Mouse (Mus musculus) midbrain, embryonic 14.5 days (tissue): ENCODE results near the gene Cgrrf1. TPM values are rescaled to one million over a fixed set of nuclear protein-coding genes. Genes with fewer than 3 reads are reported as not detected.

Source experiments
- ATAC-seq: fragments of 200-750 bp; cut with Nextera tagmentation; 2 replicates; pipeline ENCODE4 v1.8.0; 2017; ENCODE audit warnings: moderate number of reproducible peaks, moderate library complexity; ENCODE audit not compliant: low FRiP score, low TSS enrichment
- DNase-seq: peaks from one replicate; pipeline ENCODE4 v3.0.0-alpha.2; 2015
- H3K27ac ChIP-seq: fragments of 300-500 bp; sonication (generic); replicated peaks from 2 replicates; pipeline ENCODE4 v1.5.1; 2014; ENCODE audit warnings: mild to moderate bottlenecking, low read depth, low read length, moderate library complexity
- H3K27me3 ChIP-seq: fragments of 300-500 bp; sonication (generic); 2 replicates; pipeline ENCODE4 v1.6.1; 2014; ENCODE audit warnings: low read length, control low read depth, mixed read lengths; ENCODE audit not compliant: control insufficient read depth, insufficient read depth
- H3K36me3 ChIP-seq: fragments of 300-500 bp; sonication (generic); 2 replicates; pipeline ENCODE4 v1.6.1; 2014; ENCODE audit warnings: low read length, control low read depth; ENCODE audit not compliant: control insufficient read depth, insufficient read depth
- H3K4me1 ChIP-seq: fragments of 300-500 bp; sonication (generic); 2 replicates; pipeline ENCODE4 v1.6.1; 2014; ENCODE audit warnings: mild to moderate bottlenecking, antibody characterized with exemption, low read length, control low read depth; ENCODE audit not compliant: control insufficient read depth, insufficient read depth
- H3K4me2 ChIP-seq: fragments of 300-500 bp; sonication (generic); 2 replicates; pipeline ENCODE4 v1.6.1; 2014; ENCODE audit warnings: mild to moderate bottlenecking, low read length, moderate library complexity
- H3K4me3 ChIP-seq: fragments of 300-500 bp; sonication (generic); replicated peaks from 2 replicates; pipeline ENCODE4 v1.5.1; 2014; ENCODE audit warnings: low read depth, low read length
- H3K9ac ChIP-seq: fragments of 300-500 bp; sonication (generic); replicated peaks from 2 replicates; pipeline ENCODE4 v1.6.1; 2014; ENCODE audit warnings: mild to moderate bottlenecking, low read length, moderate library complexity
- H3K9me3 ChIP-seq: fragments of 300-500 bp; sonication (generic); 2 replicates; pipeline ENCODE4 v1.6.1; 2016; ENCODE audit warnings: low read length, control low read depth, mixed read lengths; ENCODE audit not compliant: control insufficient read depth
- WGBS: fragments of 180-500 bp; shearing (Covaris S2); extraction: QIAGEN DNeasy Blood & Tissue Kit; methylation state at CpG from one replicate; pipeline ENCODE4 v1.1.7; 2014; 5-methylcytosine and 5-hydroxymethylcytosine counted together
- polyA plus RNA-seq: library from polyadenylated mRNA; unstranded; fragments of >200 nt; fragmentation: Nextera tagmentation; extraction: Ambion mirVana; gene quantifications from 2 replicates; pipeline ENCODE4 v1.2.1, GENCODE M21; 2014

Cgrrf1 gene
- polyA plus RNA-seq, 1 experiment from 2014 or later = 23.7 TPM

DNA sequence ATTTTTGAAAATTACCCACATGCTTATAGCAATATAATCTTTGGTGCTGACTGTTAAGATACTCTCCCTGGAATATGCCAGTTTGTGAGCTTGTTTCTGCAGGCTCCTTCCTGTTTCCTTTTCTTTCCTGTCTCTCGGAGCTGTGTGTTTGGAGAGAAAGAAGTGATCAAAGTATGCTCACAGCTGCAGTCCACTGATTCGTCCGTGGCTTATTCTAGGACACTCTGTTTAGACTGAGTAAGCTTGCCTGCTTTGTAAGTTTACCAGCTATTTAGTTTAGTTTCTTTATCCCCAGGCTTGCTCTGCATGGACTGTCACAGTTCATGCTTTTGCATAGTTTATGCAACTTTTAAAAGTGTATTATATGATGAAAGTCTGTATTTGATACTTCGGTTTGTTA is 7.4 kb downstream of the Cgrrf1 start:
- 62% methylated on average over 4 of the region's 4 CpGs for WGBS
- ATAC-seq = no peak
- no peak for DNase-seq

DNA sequence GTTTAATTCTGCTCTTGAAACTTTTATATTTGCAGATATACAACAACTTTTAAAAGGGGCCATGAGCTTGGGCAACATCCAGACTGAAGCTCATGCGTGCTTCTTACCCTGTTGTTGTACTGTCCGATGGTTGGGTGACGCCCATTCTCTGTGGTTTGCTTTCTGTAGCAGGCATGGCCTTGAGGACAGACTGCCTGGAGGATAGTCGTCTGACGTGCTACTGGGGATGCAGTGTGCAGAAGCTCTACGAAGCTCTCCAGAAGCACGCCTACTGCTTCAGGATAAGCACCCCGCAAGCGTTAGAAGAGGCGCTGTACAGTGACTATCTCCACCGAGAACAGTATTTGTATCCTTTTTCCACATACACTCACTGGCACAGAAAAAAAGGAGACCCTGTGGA is 13.8 kb downstream of the Cgrrf1 start:
- Histone ChIP-seq H3K4me2 (no peak overlapping the region), H3K9ac (no peak overlapping the region), H3K9me3 (no peaks in the 10 kb centered on the region), H3K4me1 (no peaks in the 10 kb centered on the region), H3K4me3 (no peak overlapping the region), H3K27ac (no peak overlapping the region), H3K36me3 (peaks cover 18% of the 10 kb centered on the region), H3K27me3 (no peaks in the 10 kb centered on the region)
- 97% methylated on average over 11 of the region's 11 CpGs for WGBS
- ATAC-seq (no peak), DNase-seq (no peak)

More for the DNA sequence above, 7.4 kb downstream of the Cgrrf1 start:
- Histone ChIP-seq H3K9me3 (no peaks in the 10 kb centered on the region), H3K4me2 (no peak overlapping the region), H3K9ac (no peak overlapping the region), H3K27ac (no peak overlapping the region), H3K36me3 (peaks cover 16% of the 10 kb centered on the region), H3K4me1 (no peaks in the 10 kb centered on the region), H3K27me3 (no peaks in the 10 kb centered on the region), H3K4me3 (no peak overlapping the region)

DNA sequence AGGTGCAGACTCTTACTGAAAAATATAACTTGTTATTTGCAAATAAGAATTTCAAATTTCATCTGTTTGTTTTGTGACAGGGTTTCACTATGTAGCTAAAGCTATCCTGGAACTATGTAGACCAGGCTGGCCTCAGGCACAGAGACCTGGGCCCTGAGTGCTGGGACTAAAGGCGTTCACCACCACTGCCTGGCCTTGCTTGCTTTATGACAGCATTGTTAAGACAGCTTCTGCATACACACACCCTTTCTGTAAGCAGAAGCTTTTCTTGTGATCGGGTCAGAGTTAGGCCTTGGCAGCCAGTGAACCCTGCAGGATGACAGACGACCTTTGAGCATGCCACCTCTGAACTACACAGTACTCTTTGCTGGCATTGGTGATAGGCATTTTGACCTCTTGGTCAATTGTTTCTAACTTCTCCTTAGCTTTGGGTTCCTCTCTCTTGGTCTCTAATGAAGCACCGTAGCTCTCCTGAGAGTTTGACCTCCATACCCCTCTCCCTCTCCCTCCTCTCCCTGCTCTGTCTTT is 16.2 kb downstream of the Cgrrf1 start:
- no peaks in the 10 kb centered on the region for H3K27me3 ChIP-seq
- H3K9ac ChIP-seq = no peak overlapping the region
- no peak for DNase-seq
- H3K4me3 ChIP-seq = no peak overlapping the region
- H3K9me3 ChIP-seq = no peaks in the 10 kb centered on the region
- H3K4me2 ChIP-seq = no peak overlapping the region
- H3K36me3 ChIP-seq = peaks cover 6% of the 10 kb centered on the region
- H3K4me1 ChIP-seq = no peaks in the 10 kb centered on the region
- 91% methylated on average over 4 of the region's 4 CpGs for WGBS
- no peak for ATAC-seq
- H3K27ac ChIP-seq = no peak overlapping the region

DNA sequence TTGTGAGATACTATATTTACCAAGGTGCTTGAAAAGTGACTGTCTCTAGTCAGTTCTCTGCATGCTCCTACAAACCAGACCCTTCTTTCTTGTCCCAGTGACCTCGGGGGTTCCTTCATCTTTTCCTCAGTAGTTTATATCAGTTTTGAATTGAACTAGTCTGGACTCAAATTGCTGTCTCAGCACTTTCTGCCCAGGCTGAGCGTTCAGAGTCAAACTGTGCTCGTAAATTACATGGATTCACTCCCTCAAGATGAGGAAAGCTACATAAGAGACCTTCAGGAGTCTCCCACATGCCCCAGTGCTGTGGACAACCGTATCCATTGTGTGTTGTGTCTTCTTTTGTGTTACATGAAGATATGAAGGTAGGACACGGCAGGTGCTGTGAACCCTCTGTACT is 16.8 kb downstream of the Cgrrf1 start:
- Histone ChIP-seq H3K9ac (no peak overlapping the region), H3K36me3 (peaks cover 9% of the 10 kb centered on the region), H3K27ac (no peak overlapping the region), H3K4me2 (no peak overlapping the region), H3K4me1 (no peaks in the 10 kb centered on the region), H3K27me3 (no peaks in the 10 kb centered on the region), H3K4me3 (no peak overlapping the region), H3K9me3 (no peaks in the 10 kb centered on the region)
- 89% methylated on average over 5 of the region's 5 CpGs for WGBS
- DNase-seq (no peak), ATAC-seq (no peak)

DNA sequence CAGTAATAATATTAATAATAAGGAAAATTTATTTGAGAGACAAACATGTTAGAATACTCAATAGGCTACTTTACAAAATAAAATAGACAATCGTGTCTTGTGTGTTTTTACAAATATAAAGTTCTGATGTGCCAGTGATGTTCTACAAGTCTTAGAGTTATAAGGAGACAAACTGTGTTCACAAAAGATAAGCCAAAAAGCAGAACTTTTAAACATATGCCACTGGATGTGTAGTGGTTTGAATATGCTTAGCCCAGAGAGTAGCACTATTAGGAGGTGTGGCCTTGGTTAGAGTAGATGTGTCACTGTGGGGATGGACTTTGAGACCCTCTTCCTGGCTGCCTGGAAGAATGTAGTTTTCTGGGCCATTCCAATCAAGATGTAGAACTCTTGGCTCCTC is 17.8 kb downstream of the Cgrrf1 start:
- H3K27me3 ChIP-seq = no peaks in the 10 kb centered on the region
- no peak overlapping the region for H3K4me3 ChIP-seq
- H3K9ac ChIP-seq = no peak overlapping the region
- 94% methylated on average over 1 of the region's 1 CpGs for WGBS
- no peak overlapping the region for H3K4me2 ChIP-seq
- DNase-seq (no peak), ATAC-seq (no peak)
- no peaks in the 10 kb centered on the region for H3K4me1 ChIP-seq
- H3K9me3 ChIP-seq = no peaks in the 10 kb centered on the region
- peaks cover 11% of the 10 kb centered on the region for H3K36me3 ChIP-seq
- H3K27ac ChIP-seq = no peak overlapping the region

DNA sequence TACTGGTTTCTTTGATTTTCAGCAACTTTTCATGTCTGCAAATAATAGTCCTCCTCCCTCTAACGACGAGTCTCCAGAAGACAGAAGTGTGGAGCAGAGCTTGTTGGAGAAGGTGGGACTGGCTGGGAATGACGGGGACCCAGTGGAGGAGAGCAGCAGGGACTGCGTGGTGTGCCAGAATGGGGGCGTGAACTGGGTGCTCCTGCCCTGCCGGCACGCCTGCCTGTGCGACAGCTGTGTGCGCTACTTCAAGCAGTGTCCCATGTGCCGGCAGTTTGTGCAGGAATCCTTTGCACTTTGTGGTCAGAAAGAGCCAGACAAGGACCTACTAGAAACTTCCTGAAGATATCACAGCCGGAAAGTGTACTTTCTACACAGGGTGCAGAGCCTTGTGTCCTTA is 21.8 kb downstream of the Cgrrf1 start:
- H3K36me3 ChIP-seq = 0 out of 2 replicates have a peak, but pooled peaks cover 6% of the 10 kb centered on the region
- no peak overlapping the region for H3K9ac ChIP-seq
- ATAC-seq (no peak), DNase-seq (no peak)
- WGBS = 88% methylated on average over 11 of the region's 11 CpGs
- H3K4me2 ChIP-seq = no peak overlapping the region
- no peak overlapping the region for H3K27ac ChIP-seq
- no peaks in the 10 kb centered on the region for H3K27me3 ChIP-seq
- H3K4me1 ChIP-seq = no peaks in the 10 kb centered on the region
- H3K4me3 ChIP-seq = no peak overlapping the region
- no peaks in the 10 kb centered on the region for H3K9me3 ChIP-seq

GRCm38 (mm10) chr14:46862922-46863321 is 31.0 kb downstream of the Cgrrf1 start:
- no peak for DNase-seq
- Histone ChIP-seq H3K4me1 (no peaks in the 10 kb centered on the region), H3K36me3 (no peaks in the 10 kb centered on the region), H3K9ac (no peak overlapping the region), H3K4me3 (no peak overlapping the region), H3K9me3 (no peaks in the 10 kb centered on the region), H3K4me2 (no peak overlapping the region), H3K27me3 (no peaks in the 10 kb centered on the region), H3K27ac (no peak overlapping the region)
- 92% methylated on average over 5 of the region's 5 CpGs for WGBS
- no peak for ATAC-seq

DNA sequence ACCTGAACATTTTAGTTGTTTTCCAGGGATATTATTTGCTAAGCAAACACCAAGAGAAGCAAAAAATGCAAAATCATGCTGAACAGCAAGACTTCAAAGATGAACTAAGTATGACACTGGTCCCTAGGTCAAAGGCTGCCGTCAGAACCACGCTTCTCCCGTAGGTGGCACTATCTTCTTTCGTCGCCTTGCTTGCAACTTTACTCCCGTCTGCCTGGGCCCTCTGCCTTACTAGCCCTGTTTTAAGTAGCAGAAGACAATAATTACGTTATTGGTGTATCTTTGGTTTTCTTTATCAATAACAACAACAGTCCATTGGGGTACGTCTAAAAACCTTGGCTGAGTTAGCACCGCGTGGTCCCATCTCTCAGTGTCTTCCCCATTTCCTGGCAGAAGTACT is 49.0 kb downstream of the Cgrrf1 start:
- Histone ChIP-seq H3K9me3 (no peaks in the 10 kb centered on the region), H3K4me3 (no peak overlapping the region), H3K27ac (no peak overlapping the region), H3K4me1 (peaks cover 11% of the 10 kb centered on the region; the same call in 1 of the 2 replicates), H3K9ac (no peak overlapping the region), H3K36me3 (no peaks in the 10 kb centered on the region), H3K4me2 (peak overlapping the region; percentile 79; the same call in 1 of the 2 replicates), H3K27me3 (peaks cover 5% of the 10 kb centered on the region; the same call in 1 of the 2 replicates)
- DNase-seq (peak; percentile 82), ATAC-seq (no peak)
- WGBS = 7% methylated on average over 10 of the region's 10 CpGs

DNA sequence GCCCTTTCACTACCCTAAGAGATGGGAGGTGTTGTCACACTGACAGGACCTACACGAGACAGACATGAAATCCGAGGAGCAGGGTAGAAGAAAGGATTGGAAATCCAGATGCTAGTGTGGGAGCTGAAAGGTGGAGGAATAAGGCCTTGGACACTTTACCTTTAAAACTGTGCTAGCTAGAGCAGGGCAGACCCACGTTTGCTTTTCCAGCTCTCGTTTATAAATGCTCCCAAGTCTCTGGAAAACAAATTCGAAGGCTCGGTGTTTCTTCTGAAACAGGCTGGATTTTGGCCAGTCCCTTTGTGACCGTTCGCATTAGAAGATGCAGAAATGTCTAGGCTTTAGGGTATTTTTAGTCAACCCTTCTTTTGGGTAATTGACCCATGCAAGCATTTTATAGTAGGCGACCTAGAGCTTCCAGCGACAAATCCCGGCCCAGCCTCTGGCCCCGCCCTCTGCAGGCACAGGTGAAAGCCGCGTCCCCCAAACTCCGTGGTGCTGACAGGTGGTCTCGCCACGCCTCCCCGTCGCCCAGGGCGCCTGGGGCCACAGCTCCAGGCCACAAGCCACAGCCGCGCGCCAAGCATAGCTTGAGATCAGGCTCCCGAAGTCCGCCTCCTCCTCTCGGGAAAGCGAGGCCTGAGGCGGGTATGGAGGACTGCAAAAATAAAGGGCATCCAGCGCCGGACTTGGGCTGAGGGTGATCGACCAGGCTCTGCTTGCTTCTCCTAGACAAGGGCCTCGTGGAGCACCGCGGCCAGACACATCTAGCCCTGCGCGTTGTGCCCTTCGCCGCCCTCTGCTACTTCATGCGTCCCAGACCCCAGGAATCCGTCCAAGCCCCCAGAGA is 49.9 kb downstream of the Cgrrf1 start:
- whole genome bisulfite sequencing = 4% methylated on average over 40 of the region's 40 CpGs
- Histone ChIP-seq H3K27me3 (peaks cover 5% of the 10 kb centered on the region; the same call in 1 of the 2 replicates), H3K4me3 (peak overlapping the region; percentile 62), H3K4me1 (peaks cover 15% of the 10 kb centered on the region), H3K9me3 (no peaks in the 10 kb centered on the region), H3K4me2 (peak overlapping the region; percentile 79), H3K36me3 (no peaks in the 10 kb centered on the region), H3K9ac (peak overlapping the region; percentile 64), H3K27ac (no peak overlapping the region)
- peak; percentile 8; the same call in 1 of the 2 replicates for ATAC-seq
- DNase-seq = peak; percentile 56
